Mouse (Mus musculus) cerebellum, postnatal 10 days (tissue): ENCODE results near the gene Camkmt.
A peak's percentile ranks its signal among the peaks of the same experiment; 100 is the strongest.

Experiments used
- DNase-seq, 2 experiments: peaks; one replicate each; pipeline ENCODE4 v3.0.0; 2021; ENCODE audit warnings: mixed read lengths in 2 of 2

Gene Camkmt

DNA sequence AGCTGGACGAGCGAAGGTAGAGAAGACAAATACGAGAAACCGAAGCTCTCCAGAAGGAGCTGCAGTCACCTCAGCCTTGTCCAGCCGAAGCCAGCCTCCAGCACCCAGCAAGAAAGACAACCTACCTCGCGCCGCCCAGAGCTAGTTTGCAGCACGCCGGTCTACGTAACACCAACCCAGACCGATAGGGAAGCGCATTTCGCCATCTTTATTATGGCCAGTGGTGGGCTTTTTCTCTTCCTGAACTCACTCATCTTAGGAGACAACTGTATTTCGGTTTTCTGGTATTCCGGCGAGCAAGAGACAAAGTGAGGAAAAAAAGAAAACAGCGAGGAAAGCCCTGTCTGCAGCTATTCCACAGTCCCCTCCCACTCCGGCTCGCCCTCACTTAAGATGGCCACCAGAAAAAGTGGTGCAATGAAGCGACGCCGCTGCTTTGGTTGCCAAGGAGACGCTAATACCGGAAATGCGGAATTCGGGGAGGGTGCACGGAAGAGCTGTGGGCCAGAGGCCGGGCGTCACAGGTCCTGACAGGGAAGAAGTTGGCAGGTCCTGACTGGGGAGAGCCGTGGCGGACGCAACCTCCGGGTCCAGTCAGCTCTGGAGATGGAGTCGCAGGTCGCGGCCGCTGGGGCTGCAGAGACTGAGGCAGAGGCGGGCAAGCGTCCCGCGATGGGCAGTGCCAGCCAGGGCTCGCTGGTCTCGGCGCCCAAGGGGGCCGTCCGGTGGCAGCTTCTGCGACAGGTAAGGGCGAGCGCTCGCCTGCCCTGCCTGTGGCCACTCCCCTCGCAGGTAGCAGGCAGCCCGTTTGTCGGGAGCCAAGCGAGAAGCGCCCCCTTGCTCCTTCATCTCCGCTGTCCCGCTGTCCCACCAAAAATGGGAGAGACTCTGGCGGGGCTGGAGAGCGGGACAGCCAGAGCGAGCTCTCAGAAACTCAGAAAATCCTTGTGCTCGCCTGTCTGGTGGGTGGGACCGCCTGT is at the start of gene Camkmt, which contains the start of gene Prepl:
Gene Camkmt (plus strand): TSS at position 433 of the 980 bp plus-strand sequence.
Gene Prepl (minus strand): TSS at position 122 of the 980 bp plus-strand sequence.
- DNase-seq = peak; percentile 97 to 98

DNA sequence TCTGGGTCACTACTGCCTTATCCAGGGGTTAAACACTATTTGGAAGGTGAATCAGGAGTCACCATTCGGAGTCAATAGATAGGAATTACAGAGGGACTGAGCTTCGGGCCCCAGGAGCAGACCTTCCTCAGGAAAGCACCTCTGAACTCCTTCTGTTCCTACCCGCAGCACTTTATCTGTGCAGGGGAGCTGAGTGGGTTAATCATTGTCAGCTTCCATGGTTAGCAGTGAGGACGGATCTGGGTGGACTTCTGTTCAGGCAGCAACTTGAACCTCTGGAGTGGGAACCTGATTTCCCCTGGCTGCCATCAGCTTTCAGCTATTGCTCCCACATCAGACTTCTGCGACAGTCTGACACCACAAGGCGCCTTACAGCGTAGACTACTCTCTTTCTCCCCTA is 49.4 kb upstream of the Camkmt start:
- DNase-seq = no peak

DNA sequence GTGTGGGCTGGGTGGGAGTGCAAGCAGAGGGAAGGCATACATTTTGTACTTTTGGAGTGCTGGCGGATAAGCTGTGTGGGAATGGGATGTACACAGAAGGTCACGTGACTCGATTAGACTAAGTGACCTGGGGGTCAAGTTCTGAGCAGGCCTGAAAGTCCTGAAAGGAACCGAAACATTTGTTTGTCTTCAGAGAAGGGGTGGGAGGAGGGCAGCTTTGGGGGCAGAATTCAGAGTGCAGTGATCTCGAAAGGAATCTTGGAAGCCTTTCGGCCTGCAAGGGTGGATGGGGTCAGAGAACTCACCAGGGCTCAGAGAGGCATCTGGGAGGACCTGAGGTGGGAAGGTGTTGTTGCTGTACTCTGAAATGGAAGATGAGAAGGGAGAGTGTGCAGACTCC is 47.9 kb upstream of the Camkmt start:
- no peak for DNase-seq

DNA sequence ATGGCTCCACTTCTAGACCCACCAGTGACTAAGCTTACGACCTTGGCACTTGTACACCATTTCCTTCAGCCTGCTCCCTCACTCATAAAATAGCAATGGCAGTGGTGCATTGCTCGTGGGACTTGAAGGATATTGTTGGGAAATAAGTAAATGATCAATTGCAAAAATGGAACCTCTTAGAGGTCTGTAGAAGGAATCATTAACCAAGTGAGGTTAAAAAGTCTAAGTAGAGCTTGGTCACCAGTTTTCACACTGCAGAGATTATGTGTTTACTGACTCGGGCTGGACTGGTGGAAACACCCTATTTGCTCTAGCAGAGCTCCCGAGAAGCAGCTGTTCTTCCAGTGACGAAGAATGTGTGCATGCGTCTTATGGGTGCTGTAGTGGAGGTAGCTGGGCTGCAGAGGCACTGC is 46.9 kb upstream of the Camkmt start:
- no peak for DNase-seq

DNA sequence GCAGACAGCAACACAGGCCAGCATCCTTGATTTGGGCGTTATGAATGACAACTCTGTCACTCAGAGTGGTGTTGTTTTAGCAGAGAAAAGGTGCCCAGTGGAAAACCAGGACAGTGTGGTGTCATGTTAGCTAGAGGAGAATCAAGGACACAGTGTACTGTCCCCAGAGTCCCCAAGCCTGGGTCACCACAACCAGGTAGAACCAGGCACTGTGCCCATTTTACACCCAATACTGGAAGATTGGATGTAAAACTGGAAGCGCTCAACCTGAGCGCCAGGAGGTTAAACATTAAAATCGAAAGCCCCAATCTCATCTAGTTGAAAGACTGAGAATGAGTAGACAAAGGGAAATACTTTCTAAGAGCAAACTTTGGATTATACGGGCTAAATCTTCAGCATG is 45.9 kb upstream of the Camkmt start:
- no peak for DNase-seq

DNA sequence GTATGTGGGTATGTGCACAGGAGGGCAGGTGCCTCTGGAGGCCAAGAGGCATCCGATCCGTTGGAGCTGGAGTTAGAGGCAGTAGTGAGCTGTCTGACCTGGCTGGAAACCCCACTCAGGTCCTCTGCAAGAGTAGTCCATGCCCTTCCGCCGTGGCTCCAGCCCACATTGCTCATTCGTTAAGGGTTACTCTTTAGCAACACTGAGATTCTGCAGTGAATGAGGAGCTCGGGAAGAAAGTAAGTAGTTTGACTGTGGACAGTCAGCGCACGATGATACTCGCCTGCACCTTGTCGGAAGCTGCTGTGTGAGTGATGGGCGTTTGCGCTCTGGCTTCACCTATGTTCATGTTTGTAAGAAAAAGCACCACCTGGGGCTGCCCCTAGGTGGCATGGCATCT is 45.2 kb upstream of the Camkmt start:
- DNase-seq = no peak

DNA sequence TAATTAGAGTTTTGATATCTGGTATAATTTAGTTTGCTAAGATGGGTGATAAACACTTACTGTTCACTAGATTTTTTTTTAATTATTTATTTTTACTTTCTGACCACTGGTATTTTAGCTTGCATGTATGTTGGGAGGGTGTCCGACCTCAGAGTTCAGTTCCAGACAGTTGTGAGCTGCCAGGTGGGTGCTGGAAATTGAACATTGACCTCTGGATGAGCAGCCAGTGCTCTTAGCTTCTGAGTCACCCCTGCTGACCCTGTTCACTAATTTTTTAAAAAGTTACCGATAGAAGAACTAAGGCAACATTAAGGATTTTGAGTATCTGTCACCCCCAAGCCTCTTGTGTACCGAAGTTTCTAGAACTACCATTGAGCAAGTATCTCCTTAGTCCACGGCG is 42.0 kb upstream of the Camkmt start:
- DNase-seq = no peak

DNA sequence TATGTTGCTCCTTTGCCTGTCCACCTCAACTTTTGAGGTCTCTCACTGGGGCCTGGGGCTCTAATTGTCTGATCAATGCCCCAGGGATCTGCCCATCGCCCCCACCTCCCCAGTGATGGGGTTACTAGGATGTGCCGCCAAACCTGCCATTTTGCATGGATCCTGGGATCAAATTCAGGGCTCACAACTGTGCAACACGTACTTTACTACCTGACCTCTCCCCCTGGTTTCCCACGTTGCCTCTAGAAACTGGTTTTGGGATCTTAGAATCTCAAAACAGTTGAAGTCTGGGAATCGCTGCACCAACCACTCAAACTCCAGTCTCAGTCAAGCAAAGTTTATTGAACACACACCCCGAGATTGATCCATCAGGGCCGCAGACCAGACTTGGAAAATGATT is 32.1 kb upstream of the Camkmt start:
- DNase-seq = no peak

DNA sequence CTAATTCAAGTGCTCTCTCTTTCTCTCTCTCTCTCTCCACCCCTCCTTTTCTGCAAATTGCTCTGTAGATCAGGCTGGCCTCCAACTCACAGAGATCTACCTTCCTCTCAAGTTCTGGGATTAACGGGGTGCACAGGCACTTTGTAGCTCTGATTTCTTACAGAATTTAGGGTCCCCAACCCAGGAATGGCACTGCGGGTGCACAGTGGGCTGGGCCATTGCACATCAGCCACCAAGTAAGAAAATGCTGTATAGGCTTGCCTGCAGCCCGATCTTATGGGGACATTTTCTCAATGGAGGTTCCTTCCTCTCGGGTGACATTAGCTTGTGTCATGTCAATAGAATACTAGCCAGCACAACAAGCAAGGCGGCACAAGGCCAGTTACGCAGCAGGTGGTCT is 31.2 kb upstream of the Camkmt start:
- no peak for DNase-seq

DNA sequence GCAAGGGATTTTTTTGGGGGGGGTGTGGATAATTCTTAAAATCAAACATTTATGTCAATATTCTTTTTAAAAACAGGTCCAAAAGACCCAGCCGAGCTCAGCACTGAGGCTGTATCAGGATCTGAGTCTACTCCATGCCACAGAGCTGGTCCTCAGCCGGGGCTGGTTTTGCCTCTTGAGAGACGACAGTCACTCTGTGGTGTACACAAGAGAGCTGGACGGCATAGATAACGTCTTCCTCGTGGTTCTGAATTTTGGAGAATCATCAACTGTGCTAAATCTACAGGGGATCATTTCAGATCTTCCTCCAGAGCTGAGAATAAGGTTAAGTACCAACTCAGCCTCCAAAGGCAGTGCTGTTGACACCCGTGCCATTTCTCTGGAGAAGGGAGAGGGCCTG is 26.8 kb upstream of the Camkmt start:
- no peak for DNase-seq

DNA sequence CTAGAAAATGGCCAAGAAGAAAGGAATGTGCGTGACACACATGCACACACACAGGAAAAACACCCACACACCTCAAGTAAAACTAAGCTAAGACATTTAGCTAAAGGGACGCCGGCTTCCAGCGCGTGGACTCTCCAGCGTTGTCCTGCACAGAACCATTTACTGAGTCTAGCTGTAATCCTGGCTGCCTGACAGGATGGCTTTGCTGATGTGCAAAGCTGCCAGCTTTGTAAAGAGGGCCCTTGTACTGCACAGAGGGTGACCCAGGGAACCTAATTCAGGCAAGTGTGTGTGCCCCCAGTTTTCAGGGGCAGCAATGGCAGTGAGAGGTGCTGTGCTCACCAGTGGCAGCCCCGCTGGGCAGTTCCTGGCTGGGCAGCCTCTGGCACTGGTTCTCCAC is 23.0 kb upstream of the Camkmt start:
- DNase-seq = peak in 1 of 2 experiments; percentile 23

DNA sequence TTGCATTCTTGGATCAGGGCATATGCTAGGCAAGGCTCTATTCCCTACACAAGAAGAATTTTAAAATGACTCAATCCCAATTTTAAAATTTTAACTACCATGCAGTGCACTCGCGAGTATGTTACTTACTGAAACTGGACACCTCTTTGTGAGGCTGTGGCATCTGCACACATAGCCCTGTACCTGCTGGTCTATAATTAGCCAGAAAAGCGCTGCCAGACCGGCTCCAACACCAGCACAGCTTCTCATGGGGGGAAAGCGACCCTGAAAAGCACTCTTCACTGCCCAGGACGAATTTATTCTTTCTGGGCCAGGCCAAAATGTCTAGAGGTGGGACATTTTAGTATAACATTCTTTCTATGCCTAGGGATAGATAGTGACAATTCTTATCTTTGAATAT is 19.7 kb upstream of the Camkmt start:
- no peak for DNase-seq

DNA sequence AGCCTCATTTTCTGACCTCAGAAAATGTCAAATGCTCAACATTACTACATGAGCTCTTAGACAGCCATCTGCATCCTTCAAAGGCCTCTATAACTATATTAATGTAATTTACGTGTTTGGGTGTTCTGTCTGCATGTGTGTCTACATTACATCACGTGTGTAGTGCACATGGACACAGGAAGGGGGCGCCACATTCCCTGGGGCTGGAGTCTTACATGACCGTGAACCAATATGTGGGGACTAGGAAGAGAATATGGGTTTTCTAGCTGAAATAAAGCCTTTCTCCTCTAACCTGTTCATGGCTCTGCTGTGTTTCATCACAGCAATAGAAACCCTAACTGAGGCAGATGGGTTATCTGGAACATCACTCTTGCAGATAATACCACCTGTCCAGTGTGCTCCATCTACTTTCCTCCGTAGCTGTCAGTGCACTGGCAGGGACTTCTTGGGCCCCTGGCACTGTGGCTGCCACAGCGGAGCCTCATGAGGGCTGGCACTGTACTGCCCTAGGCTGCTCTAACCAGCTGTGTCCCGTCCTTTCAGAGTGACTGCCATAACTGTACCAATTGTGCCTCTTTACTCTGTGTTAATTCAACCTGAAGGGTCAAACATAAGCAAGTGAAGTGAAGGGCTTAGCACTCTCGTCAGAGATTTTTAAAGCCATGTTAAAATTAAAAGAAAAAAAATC is 19.1 kb upstream of the Camkmt start:
- DNase-seq = peak; percentile 30 to 47

DNA sequence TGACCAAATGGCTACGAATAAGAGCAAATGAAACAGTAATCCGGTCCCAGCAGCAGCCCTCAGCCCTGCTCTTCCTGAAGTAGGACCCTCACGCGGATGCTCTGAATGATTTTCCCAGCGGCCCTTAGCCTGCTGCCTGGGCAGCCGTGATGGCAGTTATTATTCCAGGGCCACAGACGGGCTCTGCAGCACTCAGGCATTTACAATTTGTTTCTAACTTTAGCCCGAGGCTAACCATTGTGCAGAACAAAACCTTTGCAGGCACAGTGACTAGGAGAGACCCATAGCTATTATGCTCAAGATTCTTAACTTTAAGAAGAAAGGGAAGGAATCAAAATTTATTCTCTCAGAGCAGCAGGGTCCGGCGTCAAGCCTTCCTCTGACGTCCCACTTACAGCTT is 18.0 kb upstream of the Camkmt start:
- DNase-seq = no peak

DNA sequence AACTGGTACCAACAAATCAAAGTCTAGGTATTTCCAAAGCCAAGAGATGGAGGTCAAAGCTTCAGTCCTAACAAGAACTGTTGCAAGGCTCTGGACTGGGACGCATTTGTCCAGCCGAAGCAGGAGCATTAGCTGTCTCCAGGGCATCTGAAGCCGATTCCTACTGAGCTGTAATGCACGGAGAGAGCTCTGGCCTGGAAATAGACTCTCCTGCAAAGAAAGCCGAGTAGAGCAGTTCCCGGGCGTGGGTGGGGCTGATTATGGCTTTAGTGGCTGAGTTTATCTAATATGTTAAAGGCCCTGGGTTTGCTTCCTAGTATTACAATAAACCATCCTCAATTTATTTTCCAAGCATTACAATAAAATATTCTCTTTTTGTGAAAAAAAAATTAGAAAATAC is 17.1 kb upstream of the Camkmt start:
- DNase-seq = no peak

DNA sequence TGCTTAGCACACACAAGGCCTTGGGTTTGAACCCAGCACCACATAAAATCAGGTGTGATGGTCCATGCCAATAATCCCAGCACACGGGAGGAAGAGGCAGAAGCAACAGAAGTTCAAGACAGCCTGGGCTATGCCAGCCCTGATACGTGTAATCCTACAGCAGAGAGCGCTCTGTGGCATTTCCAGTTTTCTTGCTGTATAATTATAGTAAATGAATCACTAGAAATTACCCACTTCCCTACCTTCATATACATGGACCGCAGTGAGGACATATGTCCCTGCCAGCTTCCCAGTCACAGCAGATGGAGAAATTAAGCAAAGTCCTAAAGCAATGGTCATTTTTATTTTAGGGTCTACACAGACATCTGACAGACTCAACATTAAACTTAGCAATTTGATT is 16.3 kb upstream of the Camkmt start:
- DNase-seq = no peak

DNA sequence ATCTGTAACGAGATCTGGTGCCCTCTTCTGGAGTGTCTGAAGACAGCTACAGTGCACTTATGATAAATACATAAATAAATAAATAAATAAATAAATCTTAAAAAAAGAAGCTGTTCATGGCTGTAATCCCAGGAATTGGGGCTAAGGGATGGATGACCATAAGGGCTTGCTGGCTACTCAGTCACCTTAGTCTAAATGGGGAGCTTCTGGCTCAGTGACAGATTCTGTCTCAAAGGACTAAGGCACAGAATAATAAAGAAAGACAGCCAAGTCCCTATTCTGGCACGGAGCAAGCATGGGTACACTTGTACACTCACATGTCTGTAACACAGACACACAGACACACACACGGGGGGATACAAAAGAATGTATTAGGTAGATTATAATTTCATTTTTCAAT is 11.1 kb upstream of the Camkmt start:
- peak; percentile 62 to 65 for DNase-seq

DNA sequence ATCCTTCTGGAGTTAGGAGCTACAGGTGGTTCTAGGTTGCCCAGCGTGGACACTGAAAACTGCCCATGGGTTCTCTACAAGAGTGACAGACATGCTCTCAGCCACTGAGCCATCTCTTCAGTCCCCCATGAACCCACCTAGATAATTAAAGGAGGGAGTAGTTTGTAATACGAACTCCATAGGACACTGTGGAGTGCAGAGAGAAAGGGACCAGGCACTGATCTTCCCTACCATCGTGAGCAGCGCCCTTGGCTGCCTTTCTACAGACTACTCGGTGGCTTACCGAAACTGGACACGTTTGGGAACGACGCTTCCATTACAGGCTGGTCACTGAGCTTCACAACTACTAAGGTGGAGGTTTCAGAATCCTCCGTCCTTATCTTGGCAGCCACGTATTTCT is 9.6 kb upstream of the Camkmt start:
- DNase-seq = no peak

DNA sequence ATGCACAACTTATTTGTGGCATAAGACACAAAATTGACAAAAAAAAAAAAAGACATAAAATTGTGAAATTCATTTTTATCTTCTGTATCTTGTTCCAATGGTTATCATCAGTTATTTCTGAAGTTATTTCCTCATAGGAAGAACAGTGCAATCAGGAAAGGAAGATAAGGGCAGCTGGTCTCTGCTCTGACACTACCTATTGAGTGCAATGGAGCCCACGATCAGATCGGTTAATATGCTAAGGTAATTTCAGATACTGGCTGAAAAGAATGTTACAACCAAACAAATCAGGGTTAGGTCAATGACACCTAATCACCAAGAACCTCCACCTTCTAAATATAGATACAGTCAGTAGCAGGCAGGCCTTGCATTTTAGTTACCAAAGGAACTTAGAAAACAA is 5.0 kb upstream of the Camkmt start:
- no peak for DNase-seq

DNA sequence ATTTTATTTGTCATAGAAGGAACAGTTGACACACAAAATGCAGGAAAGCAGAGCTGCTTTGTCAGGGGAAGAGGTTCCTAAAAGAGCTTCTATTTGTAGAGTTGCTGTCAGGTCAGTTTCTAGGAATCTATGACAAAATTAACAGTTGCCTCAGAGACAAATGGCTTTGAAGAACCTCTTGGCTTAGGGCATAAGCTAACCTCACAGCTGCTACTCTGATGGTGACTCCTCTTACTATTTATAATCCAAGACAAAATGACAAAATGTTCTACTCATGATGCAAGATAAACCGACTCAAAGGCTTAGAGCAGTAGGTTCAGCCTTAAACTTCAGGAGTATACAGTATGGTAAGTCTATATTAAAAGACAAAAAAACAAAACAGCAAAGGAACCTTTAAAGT is 3.9 kb upstream of the Camkmt start:
- no peak for DNase-seq

DNA sequence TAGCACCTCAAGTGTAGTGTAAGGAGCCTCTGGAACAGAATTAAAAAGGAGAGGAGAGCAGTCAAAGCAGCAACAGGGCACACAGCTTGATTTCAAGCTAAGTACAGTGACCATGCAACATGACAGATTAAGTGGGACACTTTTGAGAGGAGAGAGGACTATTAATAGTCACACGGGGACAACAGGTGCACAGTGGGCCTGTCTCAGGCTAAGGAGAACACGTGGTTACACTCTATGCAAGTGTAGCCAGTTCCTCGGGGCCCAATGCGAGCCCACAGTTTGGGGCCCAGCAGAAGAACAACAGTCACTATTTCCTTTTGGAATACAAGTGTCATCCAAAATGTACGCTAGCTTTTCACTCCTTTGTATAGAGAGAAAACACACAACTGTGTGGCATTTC is 2.8 kb upstream of the Camkmt start:
- peak; percentile 76 to 78 for DNase-seq

DNA sequence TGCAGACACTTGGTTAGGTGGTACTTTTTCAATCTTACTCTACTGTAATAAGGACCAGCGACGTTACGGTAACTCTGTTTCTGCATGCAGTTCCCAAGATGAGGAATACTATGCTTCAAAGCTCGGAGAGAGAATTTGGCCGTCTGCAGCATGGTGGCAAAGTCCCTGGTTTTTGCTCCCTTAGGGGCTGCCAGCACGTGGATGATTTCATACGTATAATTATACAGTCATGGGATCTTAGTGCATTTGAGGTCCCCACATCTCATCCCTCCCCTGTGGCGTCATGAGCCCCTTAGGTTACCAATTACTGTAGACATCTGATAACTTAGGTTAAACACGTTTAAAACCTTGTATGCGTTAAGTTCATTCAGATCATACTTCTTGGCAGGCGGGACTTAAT is 2.0 kb upstream of the Camkmt start:
- DNase-seq = no peak

DNA sequence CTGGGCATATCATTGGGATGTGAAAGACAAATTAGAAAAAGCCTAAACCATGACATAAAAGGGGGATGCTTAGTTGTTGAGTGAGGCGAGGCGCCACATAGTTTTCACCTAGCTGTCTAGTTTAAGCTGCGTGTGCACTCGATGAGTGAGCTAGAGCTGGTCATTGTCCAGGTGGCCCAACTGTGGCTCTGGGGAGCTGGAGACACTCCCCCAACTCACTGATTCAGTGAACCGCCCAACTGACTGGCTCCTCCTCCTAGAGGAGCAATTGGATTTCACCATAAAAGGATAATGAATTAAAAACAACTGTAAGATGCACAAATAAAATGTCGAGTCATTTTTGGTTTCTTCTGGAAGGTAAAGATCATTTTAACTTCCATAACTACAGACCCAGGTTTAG is 1.3 kb upstream of the Camkmt start:
- peak; percentile 38 to 42 for DNase-seq

DNA sequence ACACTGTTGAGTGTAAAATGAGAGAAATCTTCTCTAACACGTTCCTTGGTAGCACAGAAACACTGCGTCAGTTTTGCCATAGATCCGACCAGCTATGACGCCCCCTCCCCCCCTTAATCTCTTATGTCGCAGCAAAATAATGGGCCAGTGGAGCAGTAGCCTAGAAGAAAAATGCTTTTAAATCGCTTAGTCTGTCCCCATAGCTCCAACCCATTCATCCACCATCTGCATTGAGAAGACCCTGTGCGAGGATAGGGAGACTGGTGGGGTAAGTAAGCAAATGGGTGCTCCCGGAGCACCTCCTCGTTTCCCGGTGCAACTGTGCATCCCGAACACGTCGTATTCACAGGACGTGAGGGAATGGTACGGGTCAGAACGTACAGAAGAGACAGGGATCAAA is 731 bp upstream of the Camkmt start:
- DNase-seq = peak; percentile 32 to 53
